Mouse (Mus musculus) heart, adult 2 months (tissue): ENCODE data around the gene Camta1. TPM values are rescaled to one million over a fixed set of nuclear protein-coding genes. Genes with fewer than 3 reads are reported as not detected.

Experiments
- DNase-seq, 2 experiments: peaks; one replicate each; pipeline ENCODE4 v3.0.0; 2021
- H3K27ac ChIP-seq: fragments of 200-600 bp; 2 replicates; pipeline ENCODE4 v1.8.1; 2022
- H3K27me3 ChIP-seq: fragments of 200-500 bp; 2 replicates; pipeline ENCODE4 v1.6.1; 2012; ENCODE audit warnings: mild to moderate bottlenecking, low read length, inconsistent platforms, mixed read lengths; ENCODE audit not compliant: control insufficient read depth, insufficient read depth
- H3K36me3 ChIP-seq: fragments of 200-500 bp; 2 replicates; pipeline ENCODE4 v1.6.1; 2012; ENCODE audit warnings: low read length, inconsistent platforms; ENCODE audit not compliant: control insufficient read depth, insufficient read depth
- H3K4me1 ChIP-seq: fragments of 200-500 bp; 2 replicates; pipeline ENCODE4 v1.6.1; 2011; ENCODE audit warnings: low read length; ENCODE audit not compliant: control insufficient read depth, insufficient read depth
- H3K4me3 ChIP-seq: fragments of 200-600 bp; 2 replicates; pipeline ENCODE4 v1.8.1; 2022
- H3K79me2 ChIP-seq: fragments of 200-500 bp; replicated peaks from 2 replicates; pipeline ENCODE4 v1.6.1; 2012; ENCODE audit warnings: mild to moderate bottlenecking, inconsistent platforms, low read length, moderate library complexity, mixed read lengths; ENCODE audit not compliant: control insufficient read depth, insufficient read depth
- H3K9ac ChIP-seq: fragments of 200-500 bp; 2 replicates; pipeline ENCODE4 v1.6.1; 2012; ENCODE audit warnings: low read depth, mild to moderate bottlenecking, control low read depth, inconsistent platforms, low read length, mixed read lengths
- CTCF ChIP-seq: fragments of 200-600 bp; IDR thresholded peaks from 2 replicates; pipeline ENCODE4 v1.8.1; 2022; ENCODE audit warnings: antibody characterized with exemption, mild to moderate bottlenecking, moderate library complexity
- EP300 ChIP-seq: fragments of 200-500 bp; IDR thresholded peaks from 2 replicates; pipeline ENCODE4 v1.6.1; 2011; ENCODE audit warnings: low read depth, low read length, control low read depth; ENCODE audit not compliant: insufficient read depth
- POLR2A ChIP-seq: fragments of 200-500 bp; IDR thresholded peaks from 2 replicates; pipeline ENCODE4 v1.6.1; 2011; ENCODE audit warnings: mild to moderate bottlenecking, low read depth, low read length, control low read depth; ENCODE audit not compliant: insufficient read depth
- WGBS: fragments of 180-500 bp; shearing (Covaris S2); methylation state at CpG from one replicate; pipeline ENCODE4 v1.1.7; 2018; 5-methylcytosine and 5-hydroxymethylcytosine counted together
- intact Hi-C: fragments of 180-260 bp; cut with DNase I; formaldehyde crosslinking; loops from one replicate; pipeline ENCODE4 v1.15.1; 2025
- polyA plus RNA-seq: library from polyadenylated mRNA; depleted of rRNA; stranded (reverse); fragments of >200 nt; gene quantifications from 2 replicates; pipeline ENCODE4 v1.2.3, GENCODE M21; 2012
- total RNA-seq, 2 experiments: library from RNA; stranded (reverse); gene quantifications; 2 replicates each; pipeline ENCODE4 v1.2.3; 2021

Camta1 gene
- total and polyA plus RNA-seq, 3 experiments, result 39.4 to 234 (median 208) TPM

- no peak overlapping the region for H3K9ac ChIP-seq
- intact Hi-C loops, result loop anchor here (5.0 to 10.0 kb wide), 2 partner anchors 120 to 478 kb away; no protein-coding TSS in a partner anchor
- 41% methylated on average over 6 of the region's 6 CpGs for WGBS
- H3K27me3 ChIP-seq, result no peaks in the 10 kb centered on the region
- peak; percentile 12 to 32 for DNase-seq
- H3K27ac ChIP-seq, result peak overlapping the region; percentile 5
- no peak overlapping the region for H3K4me3 ChIP-seq
- TF ChIP-seq CTCF (no peak), POLR2A (no peak), EP300 (peak; percentile 82; the same call in 1 of the 2 replicates)
- peaks cover 15% of the 10 kb centered on the region for H3K4me1 ChIP-seq
- H3K79me2 ChIP-seq, result no peaks in the 10 kb centered on the region
- H3K36me3 ChIP-seq, result no peaks in the 10 kb centered on the region
Observed at GRCm38 (mm10) chr4:151632321-151632720, 229.4 kb downstream of the Camta1 start.

GRCm38 (mm10) chr4:151630664-151631063, 231.0 kb downstream of the Camta1 start:
- no peaks in the 10 kb centered on the region for H3K36me3 ChIP-seq
- no peak overlapping the region for H3K27ac ChIP-seq
- intact Hi-C loops, result loop anchor here (5.0 to 10.0 kb wide), 2 partner anchors 122 to 476 kb away; no protein-coding TSS in a partner anchor
- H3K9ac ChIP-seq, result no peak overlapping the region
- 76% methylated on average over 10 of the region's 10 CpGs for WGBS
- TF ChIP-seq CTCF (no peak), POLR2A (no peak), EP300 (no peak)
- no peak for DNase-seq
- H3K4me1 ChIP-seq, result peaks cover 13% of the 10 kb centered on the region
- no peak overlapping the region for H3K4me3 ChIP-seq
- H3K79me2 ChIP-seq, result no peaks in the 10 kb centered on the region
- H3K27me3 ChIP-seq, result no peaks in the 10 kb centered on the region

- WGBS, result 55% methylated on average over 3 of the region's 3 CpGs
Observed at GRCm38 (mm10) chr4:151630231-151630630, 231.4 kb downstream of the Camta1 start.

GRCm38 (mm10) chr4:151619541-151620016, 242.1 kb downstream of the Camta1 start:
- TF ChIP-seq CTCF (no peak), POLR2A (no peak), EP300 (no peak; the same call in 1 of the 2 replicates)
- peak in 1 of 2 experiments; percentile 40 for DNase-seq
- Histone ChIP-seq H3K79me2 (no peaks in the 10 kb centered on the region), H3K4me3 (no peak overlapping the region), H3K27ac (no peak overlapping the region; the same call in 1 of the 2 replicates), H3K4me1 (peaks cover 1% of the 10 kb centered on the region; the same call in 1 of the 2 replicates), H3K36me3 (no peaks in the 10 kb centered on the region), H3K27me3 (no peaks in the 10 kb centered on the region), H3K9ac (no peak overlapping the region)
- intact Hi-C loops, result no loop called here
- 58% methylated on average over 14 of the region's 14 CpGs for WGBS

More at GRCm38 (mm10) chr4:151630231-151630630, 231.4 kb downstream of the Camta1 start:
- Histone ChIP-seq H3K27ac (no peak overlapping the region), H3K79me2 (no peaks in the 10 kb centered on the region), H3K4me3 (no peak overlapping the region), H3K9ac (no peak overlapping the region), H3K27me3 (no peaks in the 10 kb centered on the region), H3K4me1 (peaks cover 13% of the 10 kb centered on the region), H3K36me3 (no peaks in the 10 kb centered on the region)
- intact Hi-C loops, result loop anchor here (5.0 to 10.0 kb wide), 2 partner anchors 122 to 475 kb away; no protein-coding TSS in a partner anchor
- DNase-seq, result no peak
- no peak for TF ChIP-seq CTCF
- TF ChIP-seq POLR2A, result no peak
- no peak for TF ChIP-seq EP300

GRCm38 (mm10) chr4:151618420-151619310, 243.0 kb downstream of the Camta1 start:
- intact Hi-C loops, result no loop called here
- no peak overlapping the region for H3K27ac ChIP-seq

GRCm38 (mm10) chr4:151611621-151612020, 250.1 kb downstream of the Camta1 start:
- Histone ChIP-seq H3K27me3 (no peaks in the 10 kb centered on the region), H3K9ac (no peak overlapping the region), H3K27ac (no peak overlapping the region), H3K4me1 (no peaks in the 10 kb centered on the region), H3K36me3 (no peaks in the 10 kb centered on the region), H3K79me2 (no peaks in the 10 kb centered on the region), H3K4me3 (no peak overlapping the region)
- 78% methylated on average over 6 of the region's 6 CpGs for WGBS
- no peak for DNase-seq
- TF ChIP-seq POLR2A (no peak), CTCF (no peak), EP300 (no peak)
- intact Hi-C loops, result loop anchor here (2.0 to 5.0 kb wide), 2 partner anchors 27 to 76 kb away; no protein-coding TSS in a partner anchor

More at GRCm38 (mm10) chr4:151618420-151619310, 243.0 kb downstream of the Camta1 start:
- TF ChIP-seq CTCF (no peak), EP300 (no peak), POLR2A (no peak)
- H3K79me2 ChIP-seq, result no peaks in the 10 kb centered on the region
- 42% methylated on average over 21 of the region's 21 CpGs for WGBS
- H3K4me1 ChIP-seq, result peaks cover 1% of the 10 kb centered on the region; the same call in 1 of the 2 replicates
- H3K27me3 ChIP-seq, result no peaks in the 10 kb centered on the region
- no peaks in the 10 kb centered on the region for H3K36me3 ChIP-seq
- DNase-seq, result no peak
- no peak overlapping the region for H3K9ac ChIP-seq
- H3K4me3 ChIP-seq, result no peak overlapping the region
